ENCODE assay signal across 11 mouse cellular contexts in the genomic region with DNA sequence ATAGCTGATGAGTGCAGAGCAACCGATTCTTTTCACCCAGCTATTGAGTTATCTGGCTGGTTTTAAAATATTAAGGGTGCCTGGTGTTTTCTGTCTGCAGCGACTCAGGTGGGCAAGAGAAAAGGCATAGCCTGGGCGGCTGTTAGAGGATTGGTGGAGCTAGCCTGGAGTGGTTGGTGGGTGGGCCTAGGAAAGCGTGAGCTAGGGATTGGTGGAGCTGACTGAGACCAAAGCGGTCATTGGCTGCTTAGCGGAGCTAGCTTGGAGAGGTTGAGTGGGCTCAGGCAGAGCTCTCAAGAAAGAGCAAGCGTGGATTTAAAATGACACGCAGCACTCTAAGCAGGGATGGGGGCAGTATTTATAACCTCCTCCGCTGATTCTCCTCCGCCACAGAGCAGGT.
DNase-seq lines count a peak whose midpoint lies in the region; ATAC-seq and TF ChIP-seq lines count a peak whose summit lies in the region.
"Had no signal": no experiment of that assay in that cellular context is flagged by ENCODE, and none has a peak within 500 bp of the region (broad histone marks: within the 10 kb centered on the region; RNA-seq: fewer than 3 reads in every experiment).

No protein-coding gene starts in this region.

- H3K4me2 ChIP-seq in hindbrain, postnatal 0 days (ENCODE audit: low read depth, low read length): no peak overlapping the region
- no peak overlapping the region for H3K4me2 ChIP-seq in hindbrain, embryonic 16.5 days (ENCODE audit: low read length)
- peak overlapping the region; percentile 42 for H3K4me2 ChIP-seq in heart, embryonic 12.5 days
- H3K4me2 ChIP-seq in lung, embryonic 16.5 days (ENCODE audit: low read depth, low read length): peak overlapping the region; percentile 36
- H3K4me2 ChIP-seq: liver, embryonic 15.5 days had no signal

- H3K9me3 ChIP-seq in hindbrain, postnatal 0 days (ENCODE audit: low read length): no peaks in the 10 kb centered on the region
- no peaks in the 10 kb centered on the region for H3K9me3 ChIP-seq in hindbrain, embryonic 16.5 days (ENCODE audit: control insufficient read depth, low read length)
- no peaks in the 10 kb centered on the region for H3K9me3 ChIP-seq in heart, embryonic 12.5 days (replicated peaks)
- H3K9me3 ChIP-seq in lung, embryonic 16.5 days (ENCODE audit: control insufficient read depth, low read length): no peaks in the 10 kb centered on the region
- H3K9me3 ChIP-seq: liver, embryonic 15.5 days had no signal

- 84% methylated on average over 10 of the region's 10 CpGs for WGBS in hindbrain, postnatal 0 days
- 79% methylated on average over 10 of the region's 10 CpGs for WGBS in hindbrain, embryonic 16.5 days
- 63% methylated on average over 10 of the region's 10 CpGs for WGBS in heart, embryonic 12.5 days
- WGBS in lung, embryonic 16.5 days: 70% methylated on average over 10 of the region's 10 CpGs

- no peak for TF ChIP-seq CTCF in hindbrain, postnatal 0 days (IDR thresholded peaks at IDR 0.05; ENCODE audit: low read depth)

- no peak overlapping the region for H3K27ac ChIP-seq in hindbrain, postnatal 0 days
- H3K27ac ChIP-seq in hindbrain, embryonic 16.5 days (ENCODE audit: low read depth, low read length): no peak overlapping the region
- H3K27ac ChIP-seq in heart, embryonic 12.5 days (ENCODE audit: poor library complexity, severe bottlenecking): peak overlapping the region; percentile 61
- 0 out of 2 replicates have a peak overlapping the region, but pooled peaks have one; percentile 2 for H3K27ac ChIP-seq in lung, embryonic 16.5 days (ENCODE audit: low read length)
- H3K27ac ChIP-seq: liver, embryonic 15.5 days had no signal

- no peak overlapping the region for H3K4me3 ChIP-seq in hindbrain, postnatal 0 days (ENCODE audit: low read length)
- no peak overlapping the region for H3K4me3 ChIP-seq in hindbrain, embryonic 16.5 days (ENCODE audit: low read length)
- no peak overlapping the region for H3K4me3 ChIP-seq in heart, embryonic 12.5 days
- peak overlapping the region; percentile 24; the same call in 1 of the 2 replicates for H3K4me3 ChIP-seq in lung, embryonic 16.5 days (ENCODE audit: low read length)
- H3K4me3 ChIP-seq: liver, embryonic 15.5 days had no signal

- 0 out of 2 replicates have a peak, but pooled peaks have one; percentile 63 for ATAC-seq in hindbrain, postnatal 0 days
- ATAC-seq in hindbrain, embryonic 16.5 days: no peak; the same call in 1 of the 2 replicates
- ATAC-seq in heart, embryonic 12.5 days (ENCODE audit: insufficient number of reproducible peaks, low FRiP score): 0 out of 2 replicates have a peak, but pooled peaks have one; percentile 51
- ATAC-seq in lung, embryonic 16.5 days (ENCODE audit: low read depth): peak; percentile 92
- no peak for ATAC-seq in monocyte, adult 5-6 weeks (replicated peaks; ENCODE audit: insufficient number of reproducible peaks, low FRiP score, low TSS enrichment, poor library complexity, severe bottlenecking)

- 0 out of 2 replicates have a peak, but pooled peaks cover 9% of the 10 kb centered on the region for H3K4me1 ChIP-seq in hindbrain, postnatal 0 days (ENCODE audit: insufficient read depth, low read length)
- peaks cover 8% of the 10 kb centered on the region for H3K4me1 ChIP-seq in hindbrain, embryonic 16.5 days (ENCODE audit: control insufficient read depth, insufficient read depth, low read depth, low read length)
- peaks cover 68% of the 10 kb centered on the region for H3K4me1 ChIP-seq in heart, embryonic 12.5 days (replicated peaks)
- peaks cover 13% of the 10 kb centered on the region; the same call in 1 of the 2 replicates for H3K4me1 ChIP-seq in lung, embryonic 16.5 days (replicated peaks; ENCODE audit: control insufficient read depth, insufficient read depth, low read length)
- H3K4me1 ChIP-seq: liver, embryonic 15.5 days had no signal

- no peak overlapping the region for H3K9ac ChIP-seq in hindbrain, postnatal 0 days (replicated peaks; ENCODE audit: low read length)
- H3K9ac ChIP-seq in hindbrain, embryonic 16.5 days (ENCODE audit: low read depth, low read length): no peak overlapping the region
- no peak overlapping the region for H3K9ac ChIP-seq in heart, embryonic 12.5 days
- no peak overlapping the region for H3K9ac ChIP-seq in lung, embryonic 16.5 days (ENCODE audit: low read length)
- H3K9ac ChIP-seq: liver, embryonic 15.5 days had no signal

- H3K36me3 ChIP-seq in hindbrain, postnatal 0 days (ENCODE audit: insufficient read depth, low read length): no peaks in the 10 kb centered on the region
- H3K36me3 ChIP-seq in hindbrain, embryonic 16.5 days (ENCODE audit: control insufficient read depth, insufficient read depth, low read length): no peaks in the 10 kb centered on the region
- H3K36me3 ChIP-seq in heart, embryonic 12.5 days: no peaks in the 10 kb centered on the region
- H3K36me3 ChIP-seq in lung, embryonic 16.5 days (ENCODE audit: control insufficient read depth, insufficient read depth, low read length): no peaks in the 10 kb centered on the region
- H3K36me3 ChIP-seq: liver, embryonic 15.5 days had no signal

- no peaks in the 10 kb centered on the region for H3K27me3 ChIP-seq in hindbrain, postnatal 0 days (ENCODE audit: insufficient read depth, low read length)
- H3K27me3 ChIP-seq in hindbrain, embryonic 16.5 days (replicated peaks; ENCODE audit: control insufficient read depth, insufficient read depth, low read length): no peaks in the 10 kb centered on the region
- H3K27me3 ChIP-seq in heart, embryonic 12.5 days (replicated peaks): no peaks in the 10 kb centered on the region
- H3K27me3 ChIP-seq in lung, embryonic 16.5 days (ENCODE audit: control insufficient read depth, insufficient read depth, low read depth, low read length): no peaks in the 10 kb centered on the region
- H3K27me3 ChIP-seq: liver, embryonic 15.5 days had no signal

- no peak for DNase-seq in hindbrain, postnatal 0 days (ENCODE audit: low spot score)
- DNase-seq in brain, adult 2 months (ENCODE audit: low read depth, low spot score): peak; percentile 83
- DNase-seq in adrenal gland, postnatal 14 days: no peak
- no peak for DNase-seq in layer of hippocampus, adult 8-10 months (ENCODE audit: low spot score in 2 of 2)
- DNase-seq: kidney, adult 2 months; layer of hippocampus, postnatal 36 days had no signal

Comparison
In these comparisons a context has a peak if more than half of its experiments do, and no peak if none do; other contexts are left out.
1. ATAC-seq: peak in hindbrain, postnatal 0 days (single experiment), heart, embryonic 12.5 days (single experiment) and lung, embryonic 16.5 days (single experiment); none in hindbrain, embryonic 16.5 days (single experiment) and monocyte, adult 5-6 weeks (single experiment).
2. H3K27ac ChIP-seq: peak in heart, embryonic 12.5 days (single experiment) and lung, embryonic 16.5 days (single experiment); none in hindbrain, postnatal 0 days (single experiment) and hindbrain, embryonic 16.5 days (single experiment).
3. H3K4me2 ChIP-seq: peak in heart, embryonic 12.5 days (single experiment) and lung, embryonic 16.5 days (single experiment); none in hindbrain, postnatal 0 days (single experiment) and hindbrain, embryonic 16.5 days (single experiment).